Mouse (Mus musculus): ENCODE measurements at regions not wholly inside any gene's neighbourhood (a gene's known extent, or its start where the extent isn't known, plus 50 kb on each side); places are given as distances from the start of the nearest gene placed in this dataset.

GRCm38 (mm10) chr7:71419261-71419660 is 68.0 kb upstream of the Gm10295 start:
- no peak for DNase-seq
- intact Hi-C loops (cut with DNase I; ENCODE audit: low total_unique reads): no loop called here

GRCm38 (mm10) chr7:71418856-71419255 is 67.6 kb upstream of the Gm10295 start:
- intact Hi-C loops (cut with DNase I; ENCODE audit: low total_unique reads): no loop called here
- no peak for DNase-seq

GRCm38 (mm10) chr7:71414756-71415155 is 63.5 kb upstream of the Gm10295 start:
- DNase-seq: no peak
- intact Hi-C loops (cut with DNase I; ENCODE audit: low total_unique reads): no loop called here

- intact Hi-C loops (cut with DNase I; ENCODE audit: low total_unique reads): no loop called here
- DNase-seq: no peak
Observed at GRCm38 (mm10) chr7:71413121-71413520, 61.8 kb upstream of the Gm10295 start.

- peak; percentile 79 for DNase-seq
- intact Hi-C loops (cut with DNase I; ENCODE audit: low total_unique reads): no loop called here
Observed at GRCm38 (mm10) chr7:71412079-71412478, 60.8 kb upstream of the Gm10295 start.

GRCm38 (mm10) chr7:71411293-71412011 is 60.2 kb upstream of the Gm10295 start:
- intact Hi-C loops (cut with DNase I; ENCODE audit: low total_unique reads): no loop called here
- DNase-seq: peak; percentile 4

GRCm38 (mm10) chr7:71409903-71410302 is 58.6 kb upstream of the Gm10295 start:
- DNase-seq: no peak
- intact Hi-C loops (cut with DNase I; ENCODE audit: low total_unique reads): no loop called here

- DNase-seq: no peak
- intact Hi-C loops (cut with DNase I; ENCODE audit: low total_unique reads): no loop called here
Observed at GRCm38 (mm10) chr7:71409061-71409460, 57.8 kb upstream of the Gm10295 start.

- no peak for DNase-seq
- intact Hi-C loops (cut with DNase I; ENCODE audit: low total_unique reads): no loop called here
Observed at GRCm38 (mm10) chr7:71406283-71406682, 55.0 kb upstream of the Gm10295 start.
